Mouse (Mus musculus) embryonic facial prominence, embryonic 12.5 days (tissue): Measurements from ENCODE around the gene S1pr3. TPM values are rescaled to one million over a fixed set of nuclear protein-coding genes. Genes with fewer than 3 reads are reported as not detected.

Source experiments
- ATAC-seq: fragments of 200-750 bp; cut with Nextera tagmentation; 2 replicates; pipeline ENCODE4 v1.8.0; 2017; ENCODE audit not compliant: insufficient number of reproducible peaks, insufficient read depth, low FRiP score, low TSS enrichment
- H3K27ac ChIP-seq: fragments of 300-500 bp; sonication (generic); 2 replicates; pipeline ENCODE4 v1.5.1; 2016; ENCODE audit warnings: mild to moderate bottlenecking
- H3K27me3 ChIP-seq: fragments of 300-500 bp; sonication (generic); 2 replicates; pipeline ENCODE4 v1.6.1; 2016; ENCODE audit warnings: mild to moderate bottlenecking, moderate library complexity
- H3K36me3 ChIP-seq: fragments of 300-500 bp; sonication (generic); 2 replicates; pipeline ENCODE4 v1.6.1; 2016; ENCODE audit warnings: mild to moderate bottlenecking
- H3K4me1 ChIP-seq: fragments of 300-500 bp; sonication (generic); 2 replicates; pipeline ENCODE4 v1.6.1; 2016
- H3K4me2 ChIP-seq: fragments of 300-500 bp; sonication (generic); replicated peaks from 2 replicates; pipeline ENCODE4 v1.6.1; 2016; ENCODE audit warnings: mild to moderate bottlenecking, moderate library complexity
- H3K4me3 ChIP-seq: fragments of 300-500 bp; sonication (generic); 2 replicates; pipeline ENCODE4 v1.5.1; 2016; ENCODE audit warnings: mild to moderate bottlenecking
- H3K9ac ChIP-seq: fragments of 300-500 bp; sonication (generic); 2 replicates; pipeline ENCODE4 v1.6.1; 2016; ENCODE audit warnings: mild to moderate bottlenecking, moderate library complexity
- H3K9me3 ChIP-seq: fragments of 300-500 bp; sonication (generic); 2 replicates; pipeline ENCODE4 v1.6.1; 2016; ENCODE audit warnings: mild to moderate bottlenecking, moderate library complexity
- WGBS: fragments of 180-500 bp; shearing (Covaris S2); methylation state at CpG from one replicate; pipeline ENCODE4 v1.1.7; 2016; 5-methylcytosine and 5-hydroxymethylcytosine counted together
- polyA plus RNA-seq: library from polyadenylated mRNA; unstranded; fragments of >200 nt; fragmentation: Nextera tagmentation; extraction: Ambion mirVana; gene quantifications from 2 replicates; pipeline ENCODE4 v1.2.1, GENCODE M21; 2016

The S1pr3 gene
- polyA plus RNA-seq, 1 experiment from 2014 or later: 144 TPM

DNA sequence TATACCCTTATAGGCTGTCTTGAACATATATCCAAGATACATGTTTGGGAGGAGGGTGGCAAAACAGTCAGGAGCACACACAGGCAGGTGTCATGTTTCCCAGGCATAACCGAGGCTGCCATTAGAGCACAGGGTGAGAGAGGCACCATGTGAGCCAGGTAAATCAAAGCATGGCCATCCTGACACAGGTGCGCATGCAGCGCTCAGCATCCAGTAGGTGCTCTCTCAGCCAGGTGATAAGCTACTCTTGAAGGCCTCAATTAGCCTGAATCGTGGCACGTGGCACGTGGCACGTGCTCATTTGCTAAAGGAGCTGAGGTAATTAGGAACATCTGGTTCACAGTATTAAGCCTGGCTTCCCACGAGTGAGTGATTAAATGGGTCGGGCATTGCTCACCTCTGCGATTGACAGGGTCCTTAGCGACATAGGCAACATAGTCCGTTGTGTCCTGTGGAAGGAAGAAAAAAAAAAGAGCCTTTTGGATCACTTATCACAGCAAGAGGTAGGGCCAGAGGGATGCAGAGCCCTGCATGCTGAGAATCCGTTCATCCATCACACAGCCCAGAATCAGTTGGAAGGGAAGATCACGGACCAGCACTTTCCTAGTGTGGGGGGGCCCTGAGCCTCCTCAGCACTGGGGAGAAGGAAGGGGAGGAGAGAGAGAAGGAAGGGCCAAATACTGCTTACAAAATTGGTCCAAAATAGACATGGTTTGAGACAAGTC lies 57.8 kb downstream of the S1pr3 start:
- 37% methylated on average over 14 of the region's 14 CpGs for WGBS
- ATAC-seq: no peak
- H3K4me3 ChIP-seq: no peak overlapping the region

DNA sequence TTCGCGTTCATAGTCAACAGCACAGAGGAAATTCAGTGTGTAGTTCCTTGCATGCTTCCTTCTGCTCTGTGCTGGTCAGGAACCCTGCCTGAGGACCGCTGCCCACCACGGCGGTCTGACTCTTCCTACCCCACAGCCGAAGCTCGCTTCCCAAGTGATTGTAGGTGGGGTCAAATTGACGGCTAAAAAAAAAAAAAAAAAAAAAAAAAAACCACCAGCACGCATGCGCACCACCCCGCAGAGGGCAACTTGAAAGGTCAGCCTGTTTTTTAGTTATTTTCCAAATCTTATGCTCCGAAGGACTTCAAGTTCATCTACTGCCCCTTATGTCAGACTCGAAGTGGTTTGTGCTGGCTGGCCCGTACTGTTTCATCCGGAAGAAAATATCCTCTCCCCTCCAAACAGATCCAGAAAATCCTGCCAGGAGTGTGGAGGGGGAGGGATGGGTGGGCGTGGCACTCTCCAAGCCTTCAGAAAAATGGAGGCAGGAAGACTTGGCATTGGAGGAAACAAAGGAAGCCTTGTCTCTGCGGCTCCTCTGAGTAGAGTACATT lies 60.3 kb downstream of the S1pr3 start:
- no peak overlapping the region for H3K4me3 ChIP-seq
- no peak overlapping the region for H3K27ac ChIP-seq
- H3K4me1 ChIP-seq: no peaks in the 10 kb centered on the region
- H3K36me3 ChIP-seq: no peaks in the 10 kb centered on the region
- H3K9ac ChIP-seq: no peak overlapping the region
- 54% methylated on average over 17 of the region's 17 CpGs for WGBS
- no peak for ATAC-seq
- no peak overlapping the region for H3K4me2 ChIP-seq
- no peaks in the 10 kb centered on the region for H3K9me3 ChIP-seq
- no peaks in the 10 kb centered on the region for H3K27me3 ChIP-seq

More for the DNA sequence above, 57.8 kb downstream of the S1pr3 start:
- Histone ChIP-seq H3K36me3 (no peaks in the 10 kb centered on the region), H3K4me1 (no peaks in the 10 kb centered on the region), H3K27ac (no peak overlapping the region), H3K27me3 (no peaks in the 10 kb centered on the region), H3K4me2 (no peak overlapping the region), H3K9ac (no peak overlapping the region), H3K9me3 (no peaks in the 10 kb centered on the region)

Other genes with a start within 250 kb of the S1pr3 start
- 4.2 and 4.6 TPM in 2 replicates for gene Nxnl2, start 237.6 kb upstream of the S1pr3 start, polyA plus RNA-seq
- 1.7 and 2.5 TPM in 2 replicates for gene Shc3, start 160.8 kb downstream of the S1pr3 start, polyA plus RNA-seq
- gene Cks2, start 236.6 kb downstream of the S1pr3 start, polyA plus RNA-seq: 283 and 304 TPM in 2 replicates
- 25.2 and 30.9 TPM in 2 replicates for gene Secisbp2, start 243.1 kb downstream of the S1pr3 start, polyA plus RNA-seq